Mouse (Mus musculus) liver, adult 2 months (tissue): ENCODE measurements around the gene Celf1.

Experiments
- CTCF ChIP-seq: fragments of 200-500 bp; IDR thresholded peaks from 2 replicates; pipeline ENCODE4 v1.5.1; 2011; ENCODE audit warnings: low read depth, low read length, control low read depth
- POLR2A ChIP-seq: fragments of 200-500 bp; IDR thresholded peaks from 2 replicates; pipeline ENCODE4 v1.6.1; 2011; ENCODE audit warnings: low read length, control low read depth; ENCODE audit not compliant: insufficient read depth; ENCODE audit errors: extremely low read depth

DNA sequence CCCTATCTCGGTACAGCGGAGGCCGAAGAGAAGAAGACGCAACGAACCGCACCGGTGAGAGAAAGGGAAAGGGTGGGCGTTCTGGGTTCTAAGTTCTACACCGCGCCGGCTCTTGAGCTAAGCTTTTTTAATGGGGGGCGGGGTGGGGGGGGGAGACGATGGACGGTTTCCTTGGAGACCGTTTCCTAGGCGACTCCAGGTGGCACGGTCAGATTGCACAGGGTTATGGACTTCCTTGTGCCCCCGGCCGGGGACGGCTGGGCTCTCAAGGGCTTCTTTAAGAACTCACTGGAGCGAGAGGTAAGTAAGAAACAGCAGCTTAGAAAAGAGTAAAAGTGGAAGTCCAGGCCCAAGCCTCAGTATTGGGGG lies 35.3 kb upstream of the Celf1 start:
- TF ChIP-seq CTCF, result no peak
- no peak for TF ChIP-seq POLR2A
